Mouse (Mus musculus): Measurements from ENCODE around the gene Acsm1. TPM values are rescaled to one million over a fixed set of nuclear protein-coding genes. Genes with fewer than 3 reads are reported as not detected.

Acsm1 gene
- total RNA-seq, 1 experiment = not detected

DNA sequence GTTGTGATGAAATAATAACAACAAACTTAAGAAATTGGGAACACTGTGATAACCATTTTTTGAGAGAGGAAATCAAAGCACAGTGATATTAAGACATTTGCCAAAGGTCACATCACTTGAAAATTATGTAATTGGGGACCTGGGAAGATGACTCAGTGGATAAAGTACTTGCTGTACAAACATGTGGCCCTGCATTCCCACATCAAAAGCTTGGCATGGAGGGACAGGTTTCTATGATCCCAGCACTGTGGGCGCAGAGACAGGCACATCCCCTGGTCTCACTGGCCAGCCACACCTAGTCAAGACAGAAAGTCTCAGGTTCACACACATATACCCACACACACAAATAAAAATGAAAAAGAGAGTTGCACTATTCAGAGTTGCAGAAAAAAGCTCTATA is 88.1 kb downstream of the Acsm1 start:
- peaks cover 0 to 2% of the 10 kb centered on the region in 2 experiments; a peak in 1 of 4 replicates for H3K4me1 ChIP-seq (ENCODE audit: control insufficient read depth in 2 of 2, insufficient read depth in 2 of 2, low read length in 2 of 2, poor library complexity in 1 of 2)
- DNase-seq (ENCODE audit: low read depth, low spot score) = no peak
- no peak overlapping the region for H3K4me3 ChIP-seq (ENCODE audit: insufficient read depth in 1 of 2, low read depth in 1 of 2, low read length in 2 of 2, poor library complexity in 1 of 2, severe bottlenecking in 1 of 2)
- H3K36me3 ChIP-seq (ENCODE audit: control insufficient read depth, insufficient read depth, low read length, poor library complexity, severe bottlenecking) = no peaks in the 10 kb centered on the region
- no peaks in the 10 kb centered on the region for H3K9me3 ChIP-seq (ENCODE audit: control insufficient read depth, insufficient read depth, low read depth, low read length)
- no peak overlapping the region for H3K27ac ChIP-seq (ENCODE audit: insufficient read depth, low read depth, low read length, poor library complexity, severe bottlenecking)
- no peak overlapping the region for H3K9ac ChIP-seq (ENCODE audit: insufficient read depth, low read depth, low read length, poor library complexity, severe bottlenecking)
- in situ Hi-C loops (cut with MboI; ENCODE audit: low sequenced_read_pairs in 2 of 2, unreplicated experiment in 2 of 2) = no loop called here
- TF ChIP-seq HCFC1 (IDR thresholded peaks at IDR 0.05; ENCODE audit: borderline replicate concordance, insufficient read depth, low read length) (no peak), ZC3H11A (IDR thresholded peaks at IDR 0.05; ENCODE audit: borderline replicate concordance, low read depth, low read length) (no peak), CHD2 (IDR thresholded peaks at IDR 0.05; ENCODE audit: low read depth, low read length) (no peak)

Other genes starting within 250 kb of the Acsm1 start
- not detected in 2 replicates for gene Gp2, start 147.7 kb upstream of the Acsm1 start, total RNA-seq (2012; rRNA removed)
- gene Umod, start 127.7 kb upstream of the Acsm1 start, total RNA-seq (2012; rRNA removed) = not detected in 2 replicates
- not detected in 2 replicates for gene Acsm5, start 87.6 kb upstream of the Acsm1 start, total RNA-seq (2012; rRNA removed)
- not detected in 2 replicates for gene Pdilt, start 83.5 kb upstream of the Acsm1 start, total RNA-seq (2012; rRNA removed)
- gene Acsm2, start 52.7 kb upstream of the Acsm1 start, total RNA-seq (2012; rRNA removed) = not detected in 2 replicates
- gene Acsm4, start 83.0 kb downstream of the Acsm1 start, total RNA-seq (2012; rRNA removed) = 2.2 and 3.2 TPM in 2 replicates
- gene Thumpd1, start 113.8 kb downstream of the Acsm1 start, total RNA-seq (2012; rRNA removed) = 60.5 and 64.1 TPM in 2 replicates
- gene Acsm3, start 153.9 kb downstream of the Acsm1 start, total RNA-seq (2012; rRNA removed) = 0.16 TPM in 1 of 2 replicates, not detected in the other
- gene Rexo5, start 187.0 kb downstream of the Acsm1 start, total RNA-seq (2012; rRNA removed) = 12.5 and 15.3 TPM in 2 replicates
- gene Eri2, start 187.0 kb downstream of the Acsm1 start, total RNA-seq (2012; rRNA removed) = 14.3 and 14.6 TPM in 2 replicates